Mouse (Mus musculus): ENCODE data around the gene Pnpla2.

GRCm38 (mm10) chr7:141456739-141457138 lies 1.7 kb downstream of the Pnpla2 start:
- TF ChIP-seq CTCF (IDR thresholded peaks at IDR 0.05; ENCODE audit: control insufficient read depth, insufficient read depth, insufficient replicate concordance, low read depth, low read length): no peak
- no peak for TF ChIP-seq POLR2A (IDR thresholded peaks at IDR 0.05; ENCODE audit: control insufficient read depth, low read depth, low read length)
